ENCODE assay signal across 18 mouse cellular contexts in genomic region chr13:5515552-5515951, GRCm38 (mm10).
DNase-seq lines count a peak whose midpoint lies in the region; ATAC-seq and TF ChIP-seq lines count a peak whose summit lies in the region.
"Had no signal": no experiment of that assay in that cellular context is flagged by ENCODE, and none has a peak within 500 bp of the region (broad histone marks: within the 10 kb centered on the region; RNA-seq: fewer than 3 reads in every experiment).

No protein-coding gene starts in this region.

- peak; percentile 40 to 67 for DNase-seq in cerebellum, postnatal 25 days
- no peak for DNase-seq in cerebellum, adult 11 months
- DNase-seq in hindbrain, postnatal 0 days (ENCODE audit: low spot score), result peak; percentile 79
- DNase-seq in retina, postnatal 1 day, result peak; percentile 14
- DNase-seq in retina, embryonic 14.5 days (ENCODE audit: low spot score), result no peak
- no peak for DNase-seq in liver
- no peak for DNase-seq in adrenal gland, postnatal 10 days
- DNase-seq: B cell, adult 2 months; gastrocnemius, postnatal 14 days; heart, postnatal 36 days; thymus, postnatal 36 days had no signal

- 68% methylated on average over 2 of the region's 2 CpGs for WGBS in hindbrain, postnatal 0 days
- WGBS in hindbrain, embryonic 13.5 days, result 77% methylated on average over 2 of the region's 2 CpGs

- H3K27me3 ChIP-seq in hindbrain, postnatal 0 days (ENCODE audit: insufficient read depth, low read length), result no peaks in the 10 kb centered on the region
- H3K27me3 ChIP-seq in hindbrain, embryonic 13.5 days, result no peaks in the 10 kb centered on the region
- H3K27me3 ChIP-seq: embryonic facial prominence, embryonic 15.5 days; liver, embryonic 12.5 days had no signal

- TF ChIP-seq CTCF in hindbrain, postnatal 0 days (IDR thresholded peaks at IDR 0.05; ENCODE audit: low read depth), result no peak

- ATAC-seq in hindbrain, postnatal 0 days, result peak; percentile 70; the same call in 1 of the 2 replicates
- no peak for ATAC-seq in hindbrain, embryonic 13.5 days (ENCODE audit: low FRiP score)
- ATAC-seq: intestine, postnatal 0 days; liver, embryonic 12.5 days had no signal

- no peaks in the 10 kb centered on the region for H3K4me1 ChIP-seq in hindbrain, postnatal 0 days (ENCODE audit: insufficient read depth, low read length)
- H3K4me1 ChIP-seq in hindbrain, embryonic 13.5 days (replicated peaks), result no peaks in the 10 kb centered on the region
- H3K4me1 ChIP-seq: embryonic facial prominence, embryonic 15.5 days; heart, embryonic 10.5 days; liver, embryonic 12.5 days had no signal

- no peaks in the 10 kb centered on the region for H3K9me3 ChIP-seq in hindbrain, postnatal 0 days (ENCODE audit: low read length)
- H3K9me3 ChIP-seq in hindbrain, embryonic 13.5 days, result no peaks in the 10 kb centered on the region
- H3K9me3 ChIP-seq: embryonic facial prominence, embryonic 15.5 days; heart, embryonic 10.5 days; liver, embryonic 12.5 days had no signal

- H3K9ac ChIP-seq in hindbrain, postnatal 0 days (replicated peaks; ENCODE audit: low read length), result no peak overlapping the region
- no peak overlapping the region for H3K9ac ChIP-seq in hindbrain, embryonic 13.5 days
- H3K9ac ChIP-seq: embryonic facial prominence, embryonic 15.5 days; liver, embryonic 12.5 days had no signal

- H3K27ac ChIP-seq in hindbrain, postnatal 0 days, result no peak overlapping the region
- no peak overlapping the region for H3K27ac ChIP-seq in hindbrain, embryonic 13.5 days
- H3K27ac ChIP-seq: embryonic facial prominence, embryonic 15.5 days; heart, embryonic 10.5 days; kidney, postnatal 0 days; liver, embryonic 12.5 days had no signal

- no peak overlapping the region for H3K4me3 ChIP-seq in hindbrain, postnatal 0 days (ENCODE audit: low read length)
- no peak overlapping the region for H3K4me3 ChIP-seq in hindbrain, embryonic 13.5 days
- H3K4me3 ChIP-seq: embryonic facial prominence, embryonic 15.5 days; heart, embryonic 10.5 days; liver, embryonic 12.5 days had no signal

- H3K4me2 ChIP-seq in hindbrain, postnatal 0 days (ENCODE audit: low read depth, low read length), result no peak overlapping the region
- H3K4me2 ChIP-seq in hindbrain, embryonic 13.5 days, result no peak overlapping the region
- H3K4me2 ChIP-seq: embryonic facial prominence, embryonic 15.5 days; liver, embryonic 12.5 days; midbrain, embryonic 11.5 days had no signal

- no peaks in the 10 kb centered on the region for H3K36me3 ChIP-seq in hindbrain, postnatal 0 days (ENCODE audit: insufficient read depth, low read length)
- H3K36me3 ChIP-seq in hindbrain, embryonic 13.5 days, result no peaks in the 10 kb centered on the region
- H3K36me3 ChIP-seq: embryonic facial prominence, embryonic 15.5 days; heart, embryonic 10.5 days; liver, embryonic 12.5 days had no signal

Comparison
In these comparisons a context has a peak if more than half of its experiments do, and no peak if none do; other contexts are left out.
1. DNase-seq: peak in cerebellum, postnatal 25 days (2 of 2), hindbrain, postnatal 0 days (single experiment) and retina, postnatal 1 day (single experiment); none in cerebellum, adult 11 months (single experiment), retina, embryonic 14.5 days (single experiment), liver (single experiment) and adrenal gland, postnatal 10 days (single experiment).